Mouse (Mus musculus) naive thymus-derived CD4-positive, alpha-beta T cell, adult 2 months (primary cell): ENCODE results near the gene Flywch1.
A peak's percentile ranks its signal among the peaks of the same experiment; 100 is the strongest.
"Not testable (repeated sequence)": the region's sequence is repeated elsewhere in the genome, so short reads cannot be mapped to it uniquely, and the experiment has no call there.

Experiments used
- DNase-seq: peaks from one replicate; pipeline ENCODE4 v3.0.0-alpha.2; 2011; ENCODE audit warnings: low read depth

Gene Flywch1

DNA sequence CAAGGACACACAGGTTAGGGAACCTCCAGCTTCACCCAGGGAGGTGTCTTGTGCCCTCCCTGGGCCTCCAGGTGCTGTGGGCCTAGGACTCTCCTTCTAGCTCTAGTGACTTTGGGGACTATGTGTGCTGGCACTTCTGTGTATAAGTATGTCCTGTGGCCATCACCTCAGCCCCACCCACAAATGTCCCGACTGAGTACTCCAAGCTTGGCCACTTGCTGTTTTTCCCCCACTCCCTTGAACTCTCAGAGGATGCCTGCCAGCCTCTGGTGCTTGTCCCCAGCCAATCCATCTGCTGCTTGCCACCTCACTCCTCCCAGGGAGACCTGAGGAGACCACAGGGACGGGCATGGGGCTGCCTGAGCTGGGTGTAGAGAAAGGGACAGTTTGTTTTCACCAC is 7.0 kb upstream of the Flywch1 start:
- no peak for DNase-seq

DNA sequence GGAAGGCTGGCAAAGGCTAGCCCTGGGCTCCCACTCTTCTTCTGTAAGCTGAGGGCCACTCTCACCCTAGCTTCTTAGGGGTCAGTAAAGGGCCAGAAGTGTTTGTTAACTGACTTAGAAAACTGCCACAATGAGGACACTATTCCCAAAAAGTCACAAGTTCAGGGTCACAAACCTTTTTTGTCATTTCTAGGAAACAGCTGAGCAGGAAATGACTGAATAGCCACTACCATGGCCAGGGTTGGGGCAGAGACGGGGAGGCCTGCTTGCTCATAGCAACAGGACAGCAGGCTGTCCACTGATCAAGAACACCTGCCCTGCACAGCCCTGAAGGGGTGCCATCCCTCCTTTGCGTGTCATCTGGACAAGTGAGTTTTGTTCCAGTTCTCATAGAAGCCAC is 5.7 kb upstream of the Flywch1 start:
- DNase-seq = no peak

DNA sequence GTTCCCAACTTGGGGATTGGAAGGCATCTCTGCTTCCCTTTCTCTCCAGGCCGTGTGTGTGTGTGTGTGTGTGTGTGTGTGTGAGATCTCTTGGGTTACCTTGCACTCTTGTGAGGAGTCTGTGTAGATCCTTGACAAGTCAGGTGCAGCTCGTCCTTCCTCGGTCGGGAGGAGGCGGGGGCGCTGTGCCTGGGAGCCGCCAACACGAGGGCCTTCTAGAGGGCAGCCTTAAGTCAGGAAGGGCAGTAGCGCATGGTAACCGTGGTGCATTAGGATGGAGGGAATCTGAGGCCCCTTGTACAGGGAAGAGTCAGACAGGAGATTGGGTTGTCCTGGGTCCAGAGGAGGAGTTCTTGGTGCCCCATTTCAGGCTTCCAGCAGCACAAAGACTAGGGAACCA is 4.8 kb upstream of the Flywch1 start:
- DNase-seq = no peak

DNA sequence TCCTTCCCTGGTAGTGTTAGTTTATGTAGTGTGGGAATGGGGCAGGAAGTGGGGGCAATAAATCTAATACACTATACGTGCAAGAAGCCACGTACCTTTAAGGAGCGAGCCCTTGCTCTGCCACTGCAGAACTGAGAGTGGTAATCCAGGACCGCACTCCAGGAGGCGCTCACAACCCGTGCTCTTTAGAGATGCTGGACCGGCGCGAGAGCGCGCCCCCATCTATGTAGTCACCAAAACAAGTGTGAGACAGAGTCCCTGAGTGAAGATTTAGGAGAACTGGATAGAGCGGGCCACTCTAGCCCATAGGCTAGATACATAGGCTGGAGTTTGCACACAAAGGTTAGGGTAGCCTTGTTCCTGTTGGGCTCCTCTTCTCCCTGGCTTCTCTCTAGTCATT is 2.7 kb upstream of the Flywch1 start:
- DNase-seq = peak; percentile 91

DNA sequence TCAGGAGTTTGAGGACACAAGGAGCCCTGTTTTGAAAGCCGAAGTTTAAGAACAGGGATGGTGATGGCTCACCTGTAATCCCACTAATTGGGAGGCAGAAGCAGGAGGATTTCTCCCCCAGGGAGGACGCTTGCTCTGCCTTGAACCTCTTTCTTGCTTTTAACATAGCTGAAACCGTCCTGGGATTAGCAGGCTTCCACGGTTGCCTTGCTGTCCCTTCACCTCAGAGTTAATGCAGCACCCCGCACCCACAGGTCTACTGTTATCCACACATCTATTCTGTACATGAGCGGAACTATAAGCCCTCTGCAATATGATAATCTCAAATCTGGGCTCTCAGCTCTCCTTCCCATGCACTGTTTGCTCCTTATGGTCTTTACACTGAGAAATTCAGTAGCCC is 2.3 kb upstream of the Flywch1 start:
- DNase-seq = no peak

- not testable (repeated sequence) for DNase-seq
Measured at GRCm38 (mm10) chr17:23772219-23772556, 786 bp upstream of the Flywch1 start.

DNA sequence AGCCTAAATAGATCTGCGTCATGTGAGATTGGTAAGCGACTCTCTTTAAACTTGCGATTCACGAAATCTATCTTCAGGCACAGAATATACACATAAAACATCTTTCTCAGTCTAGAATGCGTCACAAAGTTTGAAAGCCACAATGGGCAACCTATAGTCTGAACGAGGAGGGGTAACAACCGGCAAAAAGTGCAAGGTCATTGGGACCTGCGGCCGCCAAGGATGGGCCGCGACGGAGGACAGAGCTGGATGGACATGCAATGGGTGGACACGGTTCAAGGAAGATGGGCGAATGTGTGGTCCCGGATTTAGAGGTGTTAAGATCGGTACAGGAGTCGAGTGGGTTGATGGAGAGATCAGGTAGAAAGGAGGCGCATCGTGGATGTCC is 512 bp downstream of the Flywch1 start:
- DNase-seq = no peak

- no peak for DNase-seq
Measured at GRCm38 (mm10) chr17:23770493-23770892, 909 bp downstream of the Flywch1 start.

DNA sequence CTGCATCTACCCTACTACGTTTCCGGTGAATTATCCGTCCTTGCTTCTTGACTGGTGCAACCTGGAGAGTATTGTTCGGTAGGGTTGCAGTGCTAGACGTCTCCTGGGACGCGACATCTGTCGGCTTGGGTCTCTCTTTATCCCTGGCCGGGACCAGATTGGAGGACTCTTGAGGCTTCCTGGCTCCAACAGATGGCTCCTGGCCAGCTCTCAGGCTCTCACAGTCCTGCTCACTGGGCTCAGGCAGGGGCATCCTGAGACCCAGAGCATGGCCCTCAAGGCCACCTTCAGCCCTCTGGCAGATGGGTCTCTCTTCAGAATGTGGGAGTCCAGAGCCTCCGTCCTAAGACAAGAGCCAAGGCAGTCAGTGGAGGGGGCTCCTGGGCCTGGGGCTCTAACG is 8.4 kb downstream of the Flywch1 start:
- no peak for DNase-seq

DNA sequence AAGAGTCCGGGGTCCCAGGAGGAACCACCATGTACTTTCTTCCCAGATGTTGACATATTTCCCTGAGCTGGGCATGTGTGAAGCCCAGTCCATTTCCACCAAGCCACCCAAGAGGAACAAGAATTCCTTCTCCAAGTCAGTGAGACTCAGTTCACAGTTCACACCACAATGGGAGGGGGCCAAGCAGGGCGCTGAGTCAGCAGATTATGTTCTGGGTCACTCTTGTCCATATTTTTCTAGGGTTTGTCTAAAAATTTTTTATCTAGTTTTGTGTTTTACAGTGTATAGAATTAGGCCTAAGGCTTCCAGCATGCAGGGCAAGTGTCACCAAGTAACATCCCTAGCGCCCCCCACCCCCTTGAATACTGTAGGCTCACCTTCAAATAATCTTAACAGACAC is 10.2 kb downstream of the Flywch1 start:
- no peak for DNase-seq

GRCm38 (mm10) chr17:23760231-23760630 is 11.2 kb downstream of the Flywch1 start:
- no peak for DNase-seq

DNA sequence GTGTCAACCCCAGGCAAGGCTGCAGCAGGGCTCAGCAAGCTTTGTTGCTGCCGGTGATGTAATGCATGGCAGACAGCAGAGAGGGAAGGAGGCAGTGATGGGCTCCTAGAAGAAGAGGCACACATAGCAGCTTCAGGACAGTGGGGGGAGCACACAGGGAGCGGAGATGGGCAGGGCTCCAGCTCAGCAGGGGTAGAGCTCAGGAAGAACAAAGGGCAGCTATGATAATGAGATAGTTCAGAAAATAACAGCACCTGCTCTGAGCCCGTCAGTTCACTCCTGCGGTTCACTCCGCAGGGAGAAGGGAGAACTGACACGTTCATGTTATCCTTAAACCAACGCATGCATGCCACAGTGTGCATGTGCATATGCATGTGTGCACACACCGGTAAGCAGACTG is 12.6 kb downstream of the Flywch1 start:
- DNase-seq = no peak

DNA sequence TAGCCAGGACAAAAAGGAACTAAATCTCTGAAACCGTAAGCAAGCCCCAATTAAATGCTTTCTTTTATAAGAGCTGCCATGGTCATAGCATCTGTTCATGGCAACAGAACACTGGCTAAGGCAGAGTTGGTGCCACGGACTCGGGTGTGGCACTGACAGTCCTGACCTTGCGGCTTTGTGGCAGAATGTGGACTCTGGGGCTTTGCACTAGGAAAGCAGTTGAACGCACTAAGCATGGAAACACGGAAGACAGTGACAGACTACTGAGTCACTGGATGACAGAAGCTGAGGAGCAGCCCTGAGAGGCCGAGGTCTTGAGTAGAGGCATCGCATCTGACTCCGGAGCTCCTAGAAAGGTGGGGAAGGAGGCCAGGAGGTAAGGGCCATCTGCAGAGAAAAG is 13.8 kb downstream of the Flywch1 start:
- no peak for DNase-seq

GRCm38 (mm10) chr17:23755689-23756088 is 15.7 kb downstream of the Flywch1 start:
- no peak for DNase-seq

- no peak for DNase-seq
Measured at GRCm38 (mm10) chr17:23749400-23750191, 21.8 kb downstream of the Flywch1 start.

- peak; percentile 89 for DNase-seq
Measured at GRCm38 (mm10) chr17:23748631-23749391, 22.6 kb downstream of the Flywch1 start.

- peak; percentile 38 for DNase-seq
Measured at GRCm38 (mm10) chr17:23748026-23748425, 23.4 kb downstream of the Flywch1 start.

DNA sequence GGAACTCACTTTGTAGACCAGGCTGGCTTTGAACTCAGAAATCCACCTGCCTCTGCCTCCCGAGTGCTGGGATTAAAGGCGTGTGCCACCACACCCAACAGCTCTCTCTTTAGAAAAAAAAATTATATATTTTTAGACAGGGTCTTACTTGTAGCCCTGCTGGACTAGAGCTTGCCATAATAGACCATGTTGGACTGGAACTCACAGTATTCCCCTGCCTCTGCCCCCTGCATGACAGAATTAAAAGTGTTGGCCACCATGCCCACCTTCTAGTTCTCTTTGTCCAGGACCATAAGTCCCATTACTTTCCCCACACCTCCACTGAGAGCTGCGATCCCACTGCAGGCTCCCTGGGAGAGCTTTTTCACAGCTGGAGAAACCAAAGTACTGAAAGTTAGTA is 23.9 kb downstream of the Flywch1 start:
- DNase-seq = no peak

GRCm38 (mm10) chr17:23746767-23747166 is 24.6 kb downstream of the Flywch1 start:
- no peak for DNase-seq

DNA sequence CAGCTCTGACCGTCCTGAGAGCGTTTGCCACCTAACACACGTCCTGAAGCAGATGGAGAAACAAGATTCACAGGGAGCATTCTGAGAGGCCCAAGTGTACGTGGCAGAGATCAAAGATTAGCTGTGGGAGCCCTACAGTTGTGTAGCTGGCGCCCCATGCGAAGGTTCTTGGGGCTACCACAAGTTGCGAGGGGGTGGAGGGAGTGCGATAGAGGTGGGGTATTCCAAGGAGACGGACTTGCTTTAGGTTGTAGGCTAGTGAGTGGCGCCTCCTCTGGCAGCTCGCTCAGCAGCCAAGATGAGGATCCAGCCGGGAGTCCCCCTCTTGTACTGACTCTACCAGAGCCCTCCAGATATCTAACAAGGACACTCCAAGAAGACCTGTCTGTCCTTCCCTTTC is 25.1 kb downstream of the Flywch1 start:
- peak; percentile 53 for DNase-seq

DNA sequence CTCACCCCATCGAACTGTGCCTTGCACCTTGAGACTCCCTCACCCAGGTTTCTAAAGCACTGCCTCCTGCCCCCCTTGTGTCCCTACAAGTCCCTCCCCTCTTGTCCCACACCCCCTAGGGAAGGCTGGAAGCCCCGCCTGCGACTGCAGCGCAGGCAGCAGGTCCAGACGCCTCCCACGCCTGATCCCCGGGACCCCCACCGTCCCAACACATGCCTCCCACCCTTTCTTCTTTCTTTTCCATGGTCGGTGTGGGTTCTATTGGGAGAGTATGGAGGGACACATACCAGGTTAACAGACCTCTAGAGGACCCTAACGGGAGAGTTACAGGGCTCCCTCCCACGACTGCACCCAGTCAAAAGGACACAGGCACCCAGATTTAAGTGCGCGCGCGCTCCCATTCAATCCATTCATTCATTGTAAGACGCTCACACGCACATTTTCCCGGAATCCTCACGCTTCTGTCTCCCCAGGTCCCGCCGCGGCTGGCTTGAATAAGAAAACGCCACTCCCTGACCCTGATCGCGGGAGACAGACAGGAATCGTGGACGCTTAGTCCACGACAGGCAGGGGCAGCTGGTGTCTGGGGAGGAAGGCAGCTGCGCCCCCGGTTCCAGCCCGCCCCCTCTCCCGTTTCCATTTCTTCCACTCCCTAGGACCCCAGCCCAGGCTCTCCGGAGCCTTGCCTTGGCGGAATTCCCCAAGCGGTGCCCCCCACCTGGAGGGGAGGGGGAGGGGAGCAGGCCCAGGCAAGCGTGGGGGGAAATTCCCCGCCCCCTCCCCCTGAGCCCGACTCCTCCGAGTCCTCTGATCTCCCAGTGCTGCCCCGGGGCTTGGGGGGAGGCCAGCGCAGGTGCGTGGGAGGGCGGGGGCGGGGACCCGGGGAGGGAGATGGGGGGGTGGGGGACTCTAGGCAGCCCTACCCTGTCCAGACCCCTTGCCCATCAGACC is 25.8 kb downstream of the Flywch1 start, which contains the start of gene Kremen2:
TSS of gene Kremen2 (minus strand) at position 533 of the 951 bp plus-strand sequence.
- peak; percentile 47 for DNase-seq

- DNase-seq = peak; percentile 25
Measured at GRCm38 (mm10) chr17:23744651-23745050, 26.8 kb downstream of the Flywch1 start.
